In the genomic region with DNA sequence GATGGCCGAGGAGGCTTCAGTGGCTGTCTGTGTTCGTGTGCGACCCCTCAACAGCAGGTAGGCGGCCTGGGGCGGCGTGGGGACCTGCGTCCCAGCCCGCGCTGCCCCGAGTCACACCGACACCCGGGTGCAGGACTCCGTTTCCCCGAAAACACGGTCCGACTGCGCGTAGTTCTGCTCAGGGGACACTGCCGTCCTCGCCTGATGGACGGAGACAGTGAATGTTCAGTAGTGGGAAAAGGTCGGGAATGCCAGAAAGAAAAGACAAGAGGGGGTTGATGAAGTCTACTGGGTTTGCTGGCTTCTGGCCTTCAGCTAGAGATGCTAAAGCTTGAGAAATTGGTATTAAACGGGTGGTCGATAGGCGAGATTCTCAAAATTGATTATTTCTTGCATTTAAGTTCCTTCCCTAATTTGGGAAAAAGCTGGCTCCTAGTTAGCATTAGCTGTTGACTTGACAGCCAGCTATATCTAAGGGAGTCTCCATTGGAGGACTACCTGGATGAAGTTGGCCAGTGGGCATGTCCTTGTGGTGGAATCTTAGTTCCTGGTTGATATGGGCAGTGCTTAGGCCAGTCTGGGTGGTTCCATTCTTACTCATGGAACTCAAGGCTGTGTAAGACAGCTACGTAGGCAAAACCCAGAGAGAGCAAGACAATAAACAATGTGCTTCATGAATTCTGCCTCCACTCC, we compare ENCODE assay signal across 8 mouse cellular contexts. TPM values are rescaled to one million over a fixed set of nuclear protein-coding genes. Genes with fewer than 3 reads are reported as not detected.
DNase-seq lines count a peak whose midpoint lies in the region; ATAC-seq lines count a peak whose summit lies in the region.

No protein-coding gene starts in this region.

- peak overlapping the region; percentile 51; the same call in 1 of the 2 replicates for H3K27ac ChIP-seq in kidney, embryonic 14.5 days (ENCODE audit: low read depth, low read length)
- H3K27ac ChIP-seq in forebrain, embryonic 16.5 days (ENCODE audit: low read length) = no peak overlapping the region
- H3K27ac ChIP-seq in macrophage = peak overlapping the region; percentile 71

- H3K4me2 ChIP-seq in kidney, embryonic 14.5 days (replicated peaks; ENCODE audit: low read depth, low read length) = peak overlapping the region; percentile 69
- H3K4me2 ChIP-seq in forebrain, embryonic 16.5 days (ENCODE audit: low read length) = peak overlapping the region; percentile 55

- no peaks in the 10 kb centered on the region for H3K27me3 ChIP-seq in kidney, embryonic 14.5 days (ENCODE audit: control insufficient read depth, insufficient read depth, low read length)
- H3K27me3 ChIP-seq in forebrain, embryonic 16.5 days (replicated peaks; ENCODE audit: control insufficient read depth, insufficient read depth, low read length) = no peaks in the 10 kb centered on the region

- peaks cover 7% of the 10 kb centered on the region; the same call in 1 of the 2 replicates for H3K4me1 ChIP-seq in kidney, embryonic 14.5 days (ENCODE audit: control insufficient read depth, insufficient read depth, low read length)
- H3K4me1 ChIP-seq in forebrain, embryonic 16.5 days (replicated peaks; ENCODE audit: control insufficient read depth, insufficient read depth, low read length) = peaks cover 15% of the 10 kb centered on the region

- intact Hi-C loops in left cerebral cortex, postnatal 25 days (cut with DNase I) = loop anchor here (5.0 kb wide), 1 partner anchor 1901 kb away; the partner anchor contains the start of gene Ppa2

- H3K36me3 ChIP-seq in kidney, embryonic 14.5 days (ENCODE audit: control insufficient read depth, insufficient read depth, low read length) = peaks cover 22% of the 10 kb centered on the region
- H3K36me3 ChIP-seq in forebrain, embryonic 16.5 days (ENCODE audit: control insufficient read depth, insufficient read depth) = 0 out of 2 replicates have a peak, but pooled peaks cover 6% of the 10 kb centered on the region
- H3K36me3 ChIP-seq in macrophage (ENCODE audit: inconsistent target) = no peaks in the 10 kb centered on the region

- peak; percentile 34; the same call in 1 of the 2 replicates for ATAC-seq in kidney, embryonic 14.5 days (ENCODE audit: low FRiP score, low TSS enrichment)
- ATAC-seq in forebrain, embryonic 16.5 days = no peak

- DNase-seq in kidney, postnatal 14 days = no peak
- peak; percentile 37 for DNase-seq in NIH3T3 (ENCODE audit: low read depth)
- DNase-seq in adrenal gland, postnatal 4 days (ENCODE audit: low spot score in 2 of 2) = no peak
- DNase-seq in left cerebral cortex, postnatal 25 days (ENCODE audit: low spot score in 2 of 2) = no peak
- no peak for DNase-seq in frontal cortex, postnatal 25 days (ENCODE audit: low spot score in 2 of 2)

- no peaks in the 10 kb centered on the region for H3K9me3 ChIP-seq in kidney, embryonic 14.5 days (ENCODE audit: control insufficient read depth, low read length)
- H3K9me3 ChIP-seq in forebrain, embryonic 16.5 days (ENCODE audit: control insufficient read depth, low read length) = no peaks in the 10 kb centered on the region

- H3K79me2 ChIP-seq in macrophage (ENCODE audit: inconsistent target) = peaks cover 33% of the 10 kb centered on the region

- peak overlapping the region; percentile 83 for H3K9ac ChIP-seq in kidney, embryonic 14.5 days (ENCODE audit: low read depth, low read length)
- peak overlapping the region; percentile 58 for H3K9ac ChIP-seq in forebrain, embryonic 16.5 days (replicated peaks; ENCODE audit: low read depth, low read length)

- under 1% methylated on average over 26 of the region's 26 CpGs for WGBS in kidney, embryonic 14.5 days
- under 1% methylated on average over 26 of the region's 26 CpGs for WGBS in forebrain, embryonic 16.5 days
- under 1% methylated on average over 26 of the region's 26 CpGs for WGBS in macrophage (ENCODE audit: missing documents)

- H3K4me3 ChIP-seq in kidney, embryonic 14.5 days (ENCODE audit: low read length) = peak overlapping the region; percentile 97
- peak overlapping the region; percentile 71 for H3K4me3 ChIP-seq in forebrain, embryonic 16.5 days (replicated peaks; ENCODE audit: low read length)
- peak overlapping the region; percentile 78 for H3K4me3 ChIP-seq in macrophage (ENCODE audit: inconsistent target)

RNA-seq across cellular contexts. Expression of gene Cenpe, which starts 0.5 kb away (rescaled TPM):
- 46.7 and 49.3 TPM in 2 replicates for polyA plus RNA-seq in kidney, embryonic 14.5 days (2014; fragmentation: Nextera tagmentation; extraction: Ambion mirVana)
- polyA plus RNA-seq in forebrain, embryonic 16.5 days (2015; fragmentation: Nextera tagmentation; extraction: Ambion mirVana) = 10.5 and 13.5 TPM in 2 replicates
- 10 to 100 TPM in 18 of 26 experiments, 1 to 10 TPM in 8; 1.8 to 36.7 (median 13.3) TPM for total RNA-seq in macrophage (2018; cell fraction: chromatin; rRNA removed)
- total RNA-seq in macrophage (2018; cell fraction: cytosol; rRNA removed) = 1 to 10 TPM; 2.3 to 6.7 (median 3.9) TPM
- total RNA-seq in macrophage (2018; cell fraction: nucleus; rRNA removed) = 10 to 100 TPM in 3 of 26 experiments, 1 to 10 TPM in 23; 3.0 to 22.1 (median 5.7) TPM
- 1.2 to 7.5 TPM (median 6.7 TPM) in 3 replicates for polyA plus RNA-seq in macrophage (2018)
- 10 to 100 TPM; 11.9 to 16.7 TPM for total RNA-seq in adrenal gland, postnatal 4 days (2021)
- total RNA-seq in left cerebral cortex, postnatal 25 days (2021) = 1 to 10 TPM in 1 of 2 experiments, under 1 TPM in 1; 0.71 to 1.3 TPM
